Mouse (Mus musculus) forebrain, embryonic 11.5 days (tissue): ENCODE measurements at regions not wholly inside any gene's neighbourhood (a gene's known extent, or its start where the extent isn't known, plus 50 kb on each side); places are given as distances from the start of the nearest gene placed in this dataset.
"Not testable (repeated sequence)": the region's sequence is repeated elsewhere in the genome, so short reads cannot be mapped to it uniquely, and the experiment has no call there.

Experiments
- ATAC-seq: fragments of 200-750 bp; cut with Nextera tagmentation; replicated peaks from 2 replicates; pipeline ENCODE4 v1.8.0; 2017; ENCODE audit warnings: moderate TSS enrichment; ENCODE audit not compliant: low FRiP score
- DNase-seq: peaks from one replicate; pipeline ENCODE4 v3.0.0-alpha.2; 2017; ENCODE audit warnings: low spot score
- H3K27ac ChIP-seq: fragments of 300-500 bp; sonication (generic); 2 replicates; pipeline ENCODE4 v1.5.1; 2014; ENCODE audit warnings: low read depth, low read length
- H3K27me3 ChIP-seq: fragments of 300-500 bp; sonication (generic); 2 replicates; pipeline ENCODE4 v1.6.1; 2014; ENCODE audit warnings: mild to moderate bottlenecking, low read length, mixed read lengths; ENCODE audit not compliant: control insufficient read depth, insufficient read depth
- H3K36me3 ChIP-seq: fragments of 300-500 bp; sonication (generic); 2 replicates; pipeline ENCODE4 v1.6.1; 2014; ENCODE audit warnings: mild to moderate bottlenecking, low read length, moderate library complexity, mixed read lengths; ENCODE audit not compliant: control insufficient read depth, insufficient read depth
- H3K4me1 ChIP-seq: fragments of 300-500 bp; sonication (generic); replicated peaks from 2 replicates; pipeline ENCODE4 v1.6.1; 2014; ENCODE audit warnings: low read length, mixed read lengths; ENCODE audit not compliant: control insufficient read depth, insufficient read depth
- H3K4me2 ChIP-seq: fragments of 300-500 bp; sonication (generic); 2 replicates; pipeline ENCODE4 v1.6.1; 2014; ENCODE audit warnings: low read depth, mild to moderate bottlenecking, low read length, moderate library complexity, mixed read lengths; ENCODE audit not compliant: severe bottlenecking
- H3K4me3 ChIP-seq: fragments of 300-500 bp; sonication (generic); 2 replicates; pipeline ENCODE4 v1.5.1; 2014; ENCODE audit warnings: low read depth, low read length
- H3K9ac ChIP-seq: fragments of 300-500 bp; sonication (generic); 2 replicates; pipeline ENCODE4 v1.6.1; 2014; ENCODE audit warnings: low read length
- H3K9me3 ChIP-seq: fragments of 300-500 bp; sonication (generic); 2 replicates; pipeline ENCODE4 v1.6.1; 2016; ENCODE audit warnings: low read length, mixed read lengths; ENCODE audit not compliant: control insufficient read depth
- WGBS: fragments of 180-500 bp; shearing (Covaris S2); extraction: QIAGEN DNeasy Blood & Tissue Kit; methylation state at CpG from one replicate; pipeline ENCODE4 v1.1.7; 2014; 5-methylcytosine and 5-hydroxymethylcytosine counted together

- no peaks in the 10 kb centered on the region for H3K9me3 ChIP-seq
- WGBS = 83% methylated on average over 3 of the region's 3 CpGs
- no peak for ATAC-seq
- no peak overlapping the region for H3K4me2 ChIP-seq
- no peaks in the 10 kb centered on the region for H3K36me3 ChIP-seq
- no peak overlapping the region for H3K9ac ChIP-seq
- no peak for DNase-seq
- no peaks in the 10 kb centered on the region for H3K4me1 ChIP-seq
- no peaks in the 10 kb centered on the region for H3K27me3 ChIP-seq
- no peak overlapping the region for H3K4me3 ChIP-seq
- H3K27ac ChIP-seq = no peak overlapping the region
Observed at GRCm38 (mm10) chr13:5666235-5667007, 194.9 kb upstream of the Klf6 start.

GRCm38 (mm10) chr13:5675668-5676067 lies 185.6 kb upstream of the Klf6 start:
- ATAC-seq (peak; percentile 44; the same call in 1 of the 2 replicates), DNase-seq (no peak)
- Histone ChIP-seq H3K4me1 (no peaks in the 10 kb centered on the region), H3K4me2 (no peak overlapping the region), H3K36me3 (no peaks in the 10 kb centered on the region), H3K27me3 (no peaks in the 10 kb centered on the region), H3K27ac (no peak overlapping the region), H3K9ac (no peak overlapping the region), H3K4me3 (no peak overlapping the region), H3K9me3 (no peaks in the 10 kb centered on the region)
- WGBS = 15% methylated on average over 1 of the region's 1 CpGs

- no peak overlapping the region for H3K4me3 ChIP-seq
- WGBS = 78% methylated on average over 3 of the region's 4 CpGs
- ATAC-seq = no peak
- H3K4me2 ChIP-seq = no peak overlapping the region
- no peaks in the 10 kb centered on the region for H3K9me3 ChIP-seq
- DNase-seq = no peak
- H3K27ac ChIP-seq = no peak overlapping the region
- no peaks in the 10 kb centered on the region for H3K27me3 ChIP-seq
- H3K9ac ChIP-seq = no peak overlapping the region
- H3K36me3 ChIP-seq = no peaks in the 10 kb centered on the region
- no peaks in the 10 kb centered on the region for H3K4me1 ChIP-seq
Observed at GRCm38 (mm10) chr13:5690124-5690523, 171.2 kb upstream of the Klf6 start.

- not testable (repeated sequence) for H3K9ac ChIP-seq, H3K36me3 ChIP-seq, H3K9me3 ChIP-seq, H3K27ac ChIP-seq, H3K4me3 ChIP-seq, H3K4me1 ChIP-seq, ATAC-seq, H3K27me3 ChIP-seq, H3K4me2 ChIP-seq, DNase-seq
- 87% methylated on average over 2 of the region's 2 CpGs for WGBS
Observed at GRCm38 (mm10) chr13:5690680-5691079, 170.6 kb upstream of the Klf6 start.

GRCm38 (mm10) chr13:5694626-5695025 lies 166.7 kb upstream of the Klf6 start:
- H3K9me3 ChIP-seq = no peaks in the 10 kb centered on the region
- no peak overlapping the region for H3K4me3 ChIP-seq
- H3K27me3 ChIP-seq = no peaks in the 10 kb centered on the region
- no peak overlapping the region for H3K27ac ChIP-seq
- DNase-seq (no peak), ATAC-seq (no peak)
- 89% methylated on average over 8 of the region's 8 CpGs for WGBS
- no peaks in the 10 kb centered on the region for H3K4me1 ChIP-seq
- H3K4me2 ChIP-seq = no peak overlapping the region
- no peak overlapping the region for H3K9ac ChIP-seq
- no peaks in the 10 kb centered on the region for H3K36me3 ChIP-seq

GRCm38 (mm10) chr13:5695581-5695980 lies 165.7 kb upstream of the Klf6 start:
- H3K27me3 ChIP-seq, H3K27ac ChIP-seq, H3K4me1 ChIP-seq, ATAC-seq, H3K4me2 ChIP-seq, H3K9ac ChIP-seq, H3K4me3 ChIP-seq, H3K36me3 ChIP-seq, DNase-seq, H3K9me3 ChIP-seq: not testable (repeated sequence)
- 48% methylated on average over 3 of the region's 3 CpGs for WGBS

- H3K4me3 ChIP-seq = no peak overlapping the region
- no peak overlapping the region for H3K27ac ChIP-seq
- no peaks in the 10 kb centered on the region for H3K4me1 ChIP-seq
- H3K27me3 ChIP-seq = no peaks in the 10 kb centered on the region
- H3K9ac ChIP-seq = no peak overlapping the region
- ATAC-seq (no peak), DNase-seq (no peak)
- no peaks in the 10 kb centered on the region for H3K36me3 ChIP-seq
- no peaks in the 10 kb centered on the region for H3K9me3 ChIP-seq
- no peak overlapping the region for H3K4me2 ChIP-seq
- WGBS = 13% methylated on average over 2 of the region's 2 CpGs
Observed at GRCm38 (mm10) chr13:5696377-5696776, 164.9 kb upstream of the Klf6 start.

- H3K4me3 ChIP-seq, H3K27ac ChIP-seq, H3K27me3 ChIP-seq, H3K9ac ChIP-seq, H3K36me3 ChIP-seq, ATAC-seq, H3K4me2 ChIP-seq, H3K9me3 ChIP-seq, H3K4me1 ChIP-seq, DNase-seq: not testable (repeated sequence)
- WGBS = 33% methylated on average over 1 of the region's 1 CpGs
Observed at GRCm38 (mm10) chr13:5697329-5697728, 164.0 kb upstream of the Klf6 start.

GRCm38 (mm10) chr13:5702071-5702470 lies 159.2 kb upstream of the Klf6 start:
- Histone ChIP-seq H3K27me3 (no peaks in the 10 kb centered on the region), H3K4me1 (no peaks in the 10 kb centered on the region), H3K9me3 (no peaks in the 10 kb centered on the region), H3K36me3 (no peaks in the 10 kb centered on the region), H3K4me3 (no peak overlapping the region), H3K4me2 (no peak overlapping the region), H3K27ac (no peak overlapping the region), H3K9ac (no peak overlapping the region)
- DNase-seq = no peak
- WGBS = 84% methylated on average over 3 of the region's 3 CpGs
- no peak for ATAC-seq
